Comparison of ENCODE assay signal across 34 mouse cellular contexts in the genomic region with DNA sequence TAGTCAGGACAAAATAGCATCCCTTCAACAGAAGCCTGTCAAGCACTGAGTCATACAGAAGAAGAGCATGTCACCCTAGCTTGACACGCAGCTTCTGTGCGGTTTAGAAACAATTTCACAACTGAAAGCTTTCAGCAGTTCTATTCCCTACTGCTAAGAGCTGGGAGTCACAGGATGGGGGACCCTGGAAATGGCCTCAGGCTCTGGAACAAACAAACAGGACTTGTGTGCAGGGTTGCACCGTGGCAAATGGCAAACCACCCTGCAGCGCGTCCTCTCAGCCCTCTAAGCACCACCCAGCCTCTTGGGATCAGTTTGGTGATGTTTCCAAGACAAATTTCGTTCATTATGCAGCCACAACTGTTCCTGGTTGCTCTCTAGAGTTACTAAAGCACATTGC.
"Had no signal": no experiment of that assay in that cellular context is flagged by ENCODE, and none has a peak within 500 bp of the region (broad histone marks: within the 10 kb centered on the region; RNA-seq: fewer than 3 reads in every experiment).

No protein-coding gene starts in this region.

- H3K9me3 ChIP-seq: heart, embryonic 12.5 days; heart, embryonic 13.5 days; heart, embryonic 15.5 days; hindbrain, embryonic 10.5 days; hindbrain, embryonic 12.5 days; hindbrain, embryonic 13.5 days; hindbrain, embryonic 15.5 days; intestine, embryonic 15.5 days; kidney, embryonic 15.5 days had no signal

- ATAC-seq: hindbrain, embryonic 16.5 days; hindbrain, postnatal 0 days; inflammation-experienced regulatory T-cells, adult 6 months; intestine, embryonic 15.5 days; intestine, embryonic 16.5 days; intestine, postnatal 0 days had no signal

- H3K9ac ChIP-seq: heart, embryonic 12.5 days; heart, embryonic 13.5 days; heart, embryonic 15.5 days; hindbrain, embryonic 12.5 days; hindbrain, embryonic 13.5 days; hindbrain, embryonic 14.5 days; hindbrain, embryonic 15.5 days; intestine, embryonic 15.5 days; kidney, embryonic 15.5 days had no signal

- H3K36me3 ChIP-seq: heart, embryonic 12.5 days; heart, embryonic 13.5 days; heart, embryonic 15.5 days; hindbrain, embryonic 10.5 days; hindbrain, embryonic 12.5 days; hindbrain, embryonic 13.5 days; hindbrain, embryonic 15.5 days; intestine, embryonic 15.5 days; kidney, embryonic 15.5 days had no signal

- H3K4me3 ChIP-seq: heart, embryonic 12.5 days; heart, embryonic 13.5 days; heart, embryonic 15.5 days; hindbrain, embryonic 10.5 days; hindbrain, embryonic 12.5 days; hindbrain, embryonic 13.5 days; hindbrain, embryonic 15.5 days; intestine, embryonic 15.5 days; kidney, embryonic 15.5 days; layer of hippocampus, adult 2 months had no signal

- DNase-seq: heart, postnatal 10 days; heart, postnatal 14 days; heart, postnatal 36 days; heart, postnatal 4 days; kidney, adult 11 months; kidney, adult 18-20 months; kidney, adult 2 months; kidney, adult 8-10 months; kidney, adult 9 months; kidney, postnatal 10 days; kidney, postnatal 14 days; kidney, postnatal 25 days; kidney, postnatal 36 days; kidney, postnatal 4 days; layer of hippocampus, adult 9-11 months; layer of hippocampus, postnatal 36 days had no signal

- H3K4me2 ChIP-seq: heart, embryonic 11.5 days; heart, embryonic 12.5 days; heart, embryonic 13.5 days; heart, embryonic 15.5 days; hindbrain, embryonic 12.5 days; hindbrain, embryonic 13.5 days; hindbrain, embryonic 14.5 days; hindbrain, embryonic 15.5 days; intestine, embryonic 15.5 days; kidney, embryonic 15.5 days had no signal

- H3K4me1 ChIP-seq: heart, embryonic 12.5 days; heart, embryonic 15.5 days; intestine, embryonic 15.5 days; kidney, embryonic 15.5 days had no signal

- H3K27ac ChIP-seq: heart, embryonic 13.5 days; heart, embryonic 15.5 days; hindbrain, embryonic 10.5 days; hindbrain, embryonic 12.5 days; hindbrain, embryonic 13.5 days; hindbrain, embryonic 14.5 days; hindbrain, embryonic 15.5 days; hindbrain, postnatal 0 days; intestine, embryonic 15.5 days; kidney, embryonic 15.5 days; kidney, postnatal 0 days; layer of hippocampus, adult 2 months had no signal

- H3K27me3 ChIP-seq: heart, embryonic 12.5 days; heart, embryonic 13.5 days; heart, embryonic 15.5 days; hindbrain, embryonic 12.5 days; hindbrain, embryonic 13.5 days; hindbrain, embryonic 15.5 days; intestine, embryonic 15.5 days; kidney, embryonic 15.5 days had no signal
